Mouse (Mus musculus) liver, adult 2 months (tissue): ENCODE measurements around the gene 1700067K01Rik. TPM values are rescaled to one million over a fixed set of nuclear protein-coding genes. Genes with fewer than 3 reads are reported as not detected.

Experiments used
- DNase-seq: peaks from one replicate; pipeline ENCODE4 v3.0.0-alpha.2; 2011; ENCODE audit warnings: low read depth, low spot score; ENCODE audit errors: extremely low read depth
- H3K27ac ChIP-seq: fragments of 200-500 bp; replicated peaks from 2 replicates; pipeline ENCODE4 v1.5.1; 2012; ENCODE audit warnings: low read depth, mild to moderate bottlenecking, control low read depth, inconsistent platforms, low read length; ENCODE audit not compliant: insufficient read depth
- H3K27me3 ChIP-seq: fragments of 200-500 bp; 2 replicates; pipeline ENCODE4 v1.6.1; 2012; ENCODE audit warnings: mild to moderate bottlenecking, moderate library complexity, low read length, inconsistent platforms; ENCODE audit not compliant: control insufficient read depth, insufficient read depth
- H3K36me3 ChIP-seq: fragments of 200-500 bp; 2 replicates; pipeline ENCODE4 v1.6.1; 2012; ENCODE audit warnings: low read length, inconsistent platforms; ENCODE audit not compliant: control insufficient read depth, insufficient read depth
- H3K4me1 ChIP-seq: fragments of 200-500 bp; 2 replicates; pipeline ENCODE4 v1.6.1; 2011; ENCODE audit warnings: low read length; ENCODE audit not compliant: control insufficient read depth, insufficient read depth
- H3K4me3 ChIP-seq: fragments of 200-500 bp; 2 replicates; pipeline ENCODE4 v1.5.1; 2011; ENCODE audit warnings: low read depth, mild to moderate bottlenecking, control low read depth, low read length, moderate library complexity; ENCODE audit not compliant: insufficient read depth
- H3K79me2 ChIP-seq: fragments of 200-500 bp; 2 replicates; pipeline ENCODE4 v1.6.1; 2012; ENCODE audit warnings: inconsistent platforms, mild to moderate bottlenecking, low read length, moderate library complexity; ENCODE audit not compliant: control insufficient read depth, insufficient read depth
- H3K9ac ChIP-seq: fragments of 200-500 bp; 2 replicates; pipeline ENCODE4 v1.6.1; 2012; ENCODE audit warnings: low read depth, mild to moderate bottlenecking, control low read depth, inconsistent platforms, low read length
- CTCF ChIP-seq: fragments of 200-500 bp; IDR thresholded peaks from 2 replicates; pipeline ENCODE4 v1.5.1; 2011; ENCODE audit warnings: low read depth, low read length, control low read depth
- POLR2A ChIP-seq: fragments of 200-500 bp; IDR thresholded peaks from 2 replicates; pipeline ENCODE4 v1.6.1; 2011; ENCODE audit warnings: low read length, control low read depth; ENCODE audit not compliant: insufficient read depth; ENCODE audit errors: extremely low read depth
- WGBS: fragments of 180-500 bp; shearing (Covaris S2); methylation state at CpG from one replicate; pipeline ENCODE4 v1.1.7; 2018; 5-methylcytosine and 5-hydroxymethylcytosine counted together
- polyA plus RNA-seq: library from polyadenylated mRNA; depleted of rRNA; stranded (reverse); fragments of >200 nt; gene quantifications from 2 replicates; pipeline ENCODE4 v1.2.3, GENCODE M21; 2012
- total RNA-seq: library from RNA; depleted of rRNA; stranded (reverse); fragments of >200 nt; gene quantifications from 2 replicates; pipeline ENCODE4 v1.2.3, GENCODE M21; 2014

The 1700067K01Rik gene
- total and polyA plus RNA-seq, 2 experiments = 0.26 to 0.46 TPM

DNA sequence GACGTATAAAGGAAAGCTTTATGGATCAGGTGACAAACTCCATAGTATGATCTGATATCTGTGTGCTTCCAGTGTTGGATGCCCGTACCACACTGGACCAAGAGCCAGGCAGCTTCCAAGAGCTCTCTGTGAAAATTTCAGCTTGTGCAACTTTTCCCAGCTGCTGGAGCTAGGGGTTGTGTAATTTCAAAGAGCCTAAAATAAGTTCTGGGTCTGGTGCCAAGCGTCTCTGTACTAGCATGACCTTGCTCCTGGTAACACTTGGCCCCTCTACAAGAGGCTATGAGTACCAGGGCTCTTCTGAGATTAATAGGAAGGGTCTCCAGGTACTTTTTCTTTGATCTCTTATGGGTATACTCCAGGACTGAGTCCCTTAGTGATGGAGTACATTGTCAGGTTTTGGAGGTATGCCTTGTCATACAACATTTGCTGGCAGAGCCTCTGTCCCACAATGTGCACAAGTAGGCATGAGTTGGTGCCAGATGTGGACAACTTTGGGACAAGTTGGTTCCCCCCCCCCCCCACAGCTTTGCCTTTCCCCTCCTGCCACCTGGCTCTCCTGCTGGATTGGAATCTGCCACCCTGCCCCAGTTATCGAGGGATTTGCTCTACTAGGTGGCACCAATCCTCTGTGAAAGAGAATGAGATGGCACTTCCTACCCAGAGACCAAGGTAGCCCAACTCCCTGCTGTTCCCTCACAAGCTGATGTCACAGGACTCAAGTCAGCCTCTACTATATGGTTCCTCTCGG, 37.1 kb upstream of the 1700067K01Rik start:
- no peaks in the 10 kb centered on the region for H3K79me2 ChIP-seq
- H3K9ac ChIP-seq = no peak overlapping the region
- WGBS = 28% methylated on average over 5 of the region's 5 CpGs
- H3K4me1 ChIP-seq = peaks cover 8% of the 10 kb centered on the region
- peak; percentile 97 for DNase-seq
- peak overlapping the region; percentile 93 for H3K27ac ChIP-seq
- TF ChIP-seq CTCF (no peak), POLR2A (no peak)
- no peak overlapping the region for H3K4me3 ChIP-seq
- no peaks in the 10 kb centered on the region for H3K36me3 ChIP-seq
- no peaks in the 10 kb centered on the region for H3K27me3 ChIP-seq

- no peak for DNase-seq
- Histone ChIP-seq H3K27me3 (no peaks in the 10 kb centered on the region), H3K79me2 (no peaks in the 10 kb centered on the region), H3K9ac (no peak overlapping the region), H3K4me1 (peaks cover 20% of the 10 kb centered on the region), H3K36me3 (no peaks in the 10 kb centered on the region), H3K4me3 (no peak overlapping the region), H3K27ac (no peak overlapping the region)
- WGBS = 93% methylated on average over 7 of the region's 7 CpGs
- no peak for TF ChIP-seq CTCF
- TF ChIP-seq POLR2A = no peak
Observed at GRCm38 (mm10) chr8:83967701-83968100, 33.6 kb upstream of the 1700067K01Rik start.

- no peak for TF ChIP-seq CTCF
- TF ChIP-seq POLR2A = no peak
- Histone ChIP-seq H3K4me1 (peaks cover 17% of the 10 kb centered on the region), H3K36me3 (no peaks in the 10 kb centered on the region), H3K79me2 (peaks cover 16% of the 10 kb centered on the region; the same call in 1 of the 2 replicates), H3K27me3 (no peaks in the 10 kb centered on the region), H3K27ac (peak overlapping the region; percentile 91), H3K9ac (no peak overlapping the region), H3K4me3 (no peak overlapping the region)
- DNase-seq = peak; percentile 83
- WGBS = 35% methylated on average over 4 of the region's 4 CpGs
Observed at GRCm38 (mm10) chr8:83971121-83971520, 30.2 kb upstream of the 1700067K01Rik start.

- DNase-seq = no peak
- TF ChIP-seq POLR2A (no peak), CTCF (no peak)
- H3K27me3 ChIP-seq = no peaks in the 10 kb centered on the region
- 58% methylated on average over 6 of the region's 6 CpGs for WGBS
- no peak overlapping the region; the same call in 1 of the 2 replicates for H3K4me3 ChIP-seq
- H3K79me2 ChIP-seq = peaks cover 20% of the 10 kb centered on the region; the same call in 1 of the 2 replicates
- no peak overlapping the region; the same call in 1 of the 2 replicates for H3K9ac ChIP-seq
- peaks cover 20% of the 10 kb centered on the region for H3K4me1 ChIP-seq
- no peaks in the 10 kb centered on the region for H3K36me3 ChIP-seq
- peak overlapping the region; percentile 91 for H3K27ac ChIP-seq
Observed at GRCm38 (mm10) chr8:83971661-83972060, 29.6 kb upstream of the 1700067K01Rik start.

GRCm38 (mm10) chr8:83972150-83973120, 28.9 kb upstream of the 1700067K01Rik start, which contains the start of gene Prkaca:
Gene Prkaca (plus strand): TSS chr8:83972993.
- H3K4me1 ChIP-seq = peaks cover 23% of the 10 kb centered on the region
- no peak for TF ChIP-seq CTCF
- peak; percentile 40; the same call in 1 of the 2 replicates for TF ChIP-seq POLR2A
- H3K9ac ChIP-seq = peak within 1 kb of the TSS; percentile 98
- H3K27me3 ChIP-seq = no peaks in the 10 kb centered on the region
- H3K27ac ChIP-seq = peak within 1 kb of the TSS; percentile 91
- no peaks in the 10 kb centered on the region for H3K36me3 ChIP-seq
- H3K79me2 ChIP-seq = peaks cover 26% of the 10 kb centered on the region; the same call in 1 of the 2 replicates
- DNase-seq = peak; percentile 94
- peak within 1 kb of the TSS; percentile 84 for H3K4me3 ChIP-seq
- WGBS = under 1% methylated on average over 81 of the region's 94 CpGs
